Mouse (Mus musculus) heart, postnatal 0 days (tissue): ENCODE measurements around the gene Shc1. TPM values are rescaled to one million over a fixed set of nuclear protein-coding genes. Genes with fewer than 3 reads are reported as not detected.

Source experiments
- ATAC-seq: fragments of 200-750 bp; cut with Nextera tagmentation; 2 replicates; pipeline ENCODE4 v1.8.0; 2017; ENCODE audit warnings: low read depth, moderate number of reproducible peaks, moderate library complexity; ENCODE audit not compliant: insufficient read depth
- DNase-seq: peaks from one replicate; pipeline ENCODE4 v3.0.0-alpha.2; 2016; ENCODE audit warnings: low spot score
- H3K27ac ChIP-seq: fragments of 300-500 bp; sonication (generic); 2 replicates; pipeline ENCODE4 v1.5.1; 2014; ENCODE audit warnings: low read depth, mild to moderate bottlenecking
- H3K27me3 ChIP-seq: fragments of 300-500 bp; sonication (generic); 2 replicates; pipeline ENCODE4 v1.6.1; 2014; ENCODE audit warnings: low read length, mixed read lengths; ENCODE audit not compliant: control insufficient read depth, insufficient read depth
- H3K36me3 ChIP-seq: fragments of 300-500 bp; sonication (generic); replicated peaks from 2 replicates; pipeline ENCODE4 v1.6.1; 2014; ENCODE audit warnings: low read length, mixed read lengths; ENCODE audit not compliant: control insufficient read depth, insufficient read depth
- H3K4me1 ChIP-seq: fragments of 300-500 bp; sonication (generic); 2 replicates; pipeline ENCODE4 v1.6.1; 2014; ENCODE audit warnings: antibody characterized with exemption; ENCODE audit not compliant: control insufficient read depth, insufficient read depth
- H3K4me2 ChIP-seq: fragments of 300-500 bp; sonication (generic); 2 replicates; pipeline ENCODE4 v1.6.1; 2014; ENCODE audit warnings: low read depth, mild to moderate bottlenecking, low read length, moderate library complexity
- H3K4me3 ChIP-seq: fragments of 300-500 bp; sonication (generic); 2 replicates; pipeline ENCODE4 v1.5.1; 2014; ENCODE audit warnings: low read depth, low read length
- H3K9ac ChIP-seq: fragments of 300-500 bp; sonication (generic); replicated peaks from 2 replicates; pipeline ENCODE4 v1.6.1; 2014; ENCODE audit warnings: low read depth, low read length, mixed read lengths
- H3K9me3 ChIP-seq: fragments of 300-500 bp; sonication (generic); replicated peaks from 2 replicates; pipeline ENCODE4 v1.6.1; 2016; ENCODE audit warnings: low read length; ENCODE audit not compliant: control insufficient read depth
- CTCF ChIP-seq: IDR thresholded peaks from 2 replicates; pipeline ENCODE4 v1.5.1; 2016; ENCODE audit warnings: antibody characterized with exemption, control low read depth, low read depth
- EP300 ChIP-seq: IDR thresholded peaks from 2 replicates; pipeline ENCODE4 v1.6.1; 2016; ENCODE audit warnings: antibody characterized with exemption, low read depth
- WGBS: fragments of 180-500 bp; shearing (Covaris S2); extraction: QIAGEN DNeasy Blood & Tissue Kit; methylation state at CpG from one replicate; pipeline ENCODE4 v1.1.7; 2014; 5-methylcytosine and 5-hydroxymethylcytosine counted together
- polyA plus RNA-seq: library from polyadenylated mRNA; unstranded; fragments of >200 nt; fragmentation: Nextera tagmentation; extraction: Ambion mirVana; gene quantifications from 2 replicates; pipeline ENCODE4 v1.2.1, GENCODE M21; 2015
- total RNA-seq: library from RNA; depleted of rRNA; stranded (reverse); fragments of >200 nt; gene quantifications from 2 replicates; pipeline ENCODE4 v1.2.3, GENCODE M21; 2014; ENCODE audit warnings: low replicate concordance; rRNA removed

Shc1 gene
- total RNA-seq (82.1 and 125 TPM in 2 replicates), polyA plus RNA-seq (35.0 and 35.8 TPM in 2 replicates)

DNA sequence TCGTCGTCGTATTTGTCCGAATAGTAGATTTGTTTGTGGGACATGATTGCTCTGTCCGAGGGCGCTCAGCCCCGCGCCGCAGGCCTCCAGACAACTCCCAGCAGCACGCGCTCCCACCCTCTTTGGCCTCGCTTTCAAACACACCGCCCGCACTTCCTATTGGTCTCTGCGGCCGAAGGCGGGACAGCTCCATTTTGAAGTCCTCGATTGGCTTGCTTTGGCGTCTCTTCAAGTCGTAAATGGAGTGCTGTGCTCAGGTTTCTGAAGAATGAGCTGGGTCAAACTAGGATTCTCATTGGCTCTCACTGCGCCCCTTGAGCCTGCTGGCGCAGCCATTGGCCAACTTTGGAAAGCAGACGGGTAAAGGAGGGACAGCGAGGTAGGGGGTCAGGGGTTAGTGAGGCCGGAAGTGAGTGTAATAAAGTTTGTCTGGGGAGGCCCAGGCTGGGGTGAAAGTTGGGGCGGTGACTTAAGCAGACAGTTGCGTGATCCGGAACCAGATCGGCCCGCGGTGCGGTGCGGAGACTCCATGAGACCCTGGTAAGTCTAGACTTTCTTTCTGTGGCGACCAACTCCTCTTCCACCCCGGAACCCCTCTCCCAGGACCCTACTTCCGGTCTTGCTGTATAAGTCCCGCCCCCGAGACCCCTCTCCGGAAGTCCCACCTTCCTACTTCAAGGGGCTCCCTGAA lies at the start of gene Shc1, which contains the start of gene Cks1b:
Shc1 (plus strand) TSS at position 274 of the 691 bp plus-strand sequence.
Cks1b (minus strand) TSS at position 214 of the 691 bp plus-strand sequence.
- Histone ChIP-seq H3K4me3 (peak within 1 kb of the TSS; percentile 80), H3K4me2 (peak within 1 kb of the TSS; percentile 85), H3K27me3 (no peaks in the 10 kb centered on the region), H3K27ac (peak within 1 kb of the TSS; percentile 98), H3K9ac (peak within 1 kb of the TSS; percentile 75), H3K4me1 (peaks cover 12% of the 10 kb centered on the region; the same call in 1 of the 2 replicates), H3K36me3 (peaks cover 25% of the 10 kb centered on the region), H3K9me3 (no peaks in the 10 kb centered on the region)
- under 1% methylated on average over 39 of the region's 39 CpGs for WGBS
- TF ChIP-seq CTCF (no peak), EP300 (0 out of 2 replicates have a peak, but pooled peaks have one; percentile 26)
- peak; percentile 100 for DNase-seq
- ATAC-seq, result peak; percentile 92

DNA sequence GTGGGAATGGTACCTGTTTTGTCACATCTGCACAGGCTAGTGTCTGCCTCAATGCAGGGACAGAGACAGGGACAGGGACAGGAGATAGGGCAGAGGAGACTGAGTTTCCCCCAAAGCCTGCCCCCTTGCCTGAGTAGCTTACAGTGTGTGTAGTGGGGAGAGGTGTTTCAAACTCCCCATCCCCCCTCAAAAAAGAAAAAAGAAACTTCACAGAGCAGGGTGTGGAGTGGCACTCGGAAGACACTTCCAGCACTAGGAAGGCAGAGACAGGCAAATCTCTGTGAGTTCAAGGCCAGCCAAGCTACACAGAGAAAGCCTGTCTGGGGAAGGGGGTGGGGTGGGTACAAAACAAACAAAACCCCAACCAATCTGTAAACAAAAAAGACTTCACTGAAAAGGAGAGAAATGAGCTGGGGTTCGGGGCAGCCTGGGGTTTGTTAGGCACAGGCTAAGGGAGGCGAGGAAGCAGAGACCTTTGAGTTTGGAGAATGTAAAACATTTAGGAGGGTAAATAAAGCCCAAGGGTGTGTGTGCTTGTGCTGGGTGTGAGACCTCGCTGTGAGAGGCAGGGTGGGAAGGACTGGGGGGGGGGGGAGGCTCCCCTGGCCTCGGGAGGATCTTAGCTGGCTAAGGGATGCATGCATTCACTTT lies 44.5 kb upstream of the Shc1 start:
- ATAC-seq (no peak), DNase-seq (no peak)
- Histone ChIP-seq H3K36me3 (no peaks in the 10 kb centered on the region), H3K4me3 (no peak overlapping the region), H3K27ac (no peak overlapping the region), H3K9ac (no peak overlapping the region), H3K4me2 (no peak overlapping the region), H3K27me3 (no peaks in the 10 kb centered on the region), H3K4me1 (peaks cover 6% of the 10 kb centered on the region; the same call in 1 of the 2 replicates), H3K9me3 (no peaks in the 10 kb centered on the region)
- WGBS, result 57% methylated on average over 5 of the region's 5 CpGs
- TF ChIP-seq EP300 (no peak), CTCF (no peak)

DNA sequence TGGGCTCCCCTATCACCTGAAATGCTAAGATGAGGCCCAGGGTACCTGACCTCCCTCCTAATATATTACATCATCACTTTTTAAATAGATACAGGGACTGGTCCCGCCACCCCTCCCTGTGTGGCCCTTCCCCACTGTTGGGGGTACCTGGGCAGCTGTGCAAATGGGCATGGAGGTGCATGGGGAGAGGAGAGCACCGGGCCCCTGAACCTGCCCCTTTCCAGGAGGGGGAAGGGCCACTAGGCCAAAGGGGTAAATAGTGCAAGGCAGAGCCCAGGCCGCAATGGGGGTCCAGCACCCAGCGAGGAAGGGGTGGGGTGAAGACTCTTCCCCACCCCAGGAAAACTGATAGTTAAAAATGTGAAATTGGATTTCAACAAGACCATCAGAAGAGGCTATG lies 40.4 kb upstream of the Shc1 start:
- WGBS, result 70% methylated on average over 4 of the region's 4 CpGs
- no peak for DNase-seq
- TF ChIP-seq CTCF (no peak), EP300 (no peak)
- peaks cover 6% of the 10 kb centered on the region; the same call in 1 of the 2 replicates for H3K4me1 ChIP-seq
- ATAC-seq, result 0 out of 2 replicates have a peak, but pooled peaks have one; percentile 7
- H3K27ac ChIP-seq, result no peak overlapping the region
- H3K9ac ChIP-seq, result peak overlapping the region; percentile 42; the same call in 1 of the 2 replicates
- H3K4me2 ChIP-seq, result peak overlapping the region; percentile 70
- H3K9me3 ChIP-seq, result no peaks in the 10 kb centered on the region
- no peaks in the 10 kb centered on the region for H3K27me3 ChIP-seq
- peaks cover 11% of the 10 kb centered on the region for H3K36me3 ChIP-seq
- H3K4me3 ChIP-seq, result peak overlapping the region; percentile 48

DNA sequence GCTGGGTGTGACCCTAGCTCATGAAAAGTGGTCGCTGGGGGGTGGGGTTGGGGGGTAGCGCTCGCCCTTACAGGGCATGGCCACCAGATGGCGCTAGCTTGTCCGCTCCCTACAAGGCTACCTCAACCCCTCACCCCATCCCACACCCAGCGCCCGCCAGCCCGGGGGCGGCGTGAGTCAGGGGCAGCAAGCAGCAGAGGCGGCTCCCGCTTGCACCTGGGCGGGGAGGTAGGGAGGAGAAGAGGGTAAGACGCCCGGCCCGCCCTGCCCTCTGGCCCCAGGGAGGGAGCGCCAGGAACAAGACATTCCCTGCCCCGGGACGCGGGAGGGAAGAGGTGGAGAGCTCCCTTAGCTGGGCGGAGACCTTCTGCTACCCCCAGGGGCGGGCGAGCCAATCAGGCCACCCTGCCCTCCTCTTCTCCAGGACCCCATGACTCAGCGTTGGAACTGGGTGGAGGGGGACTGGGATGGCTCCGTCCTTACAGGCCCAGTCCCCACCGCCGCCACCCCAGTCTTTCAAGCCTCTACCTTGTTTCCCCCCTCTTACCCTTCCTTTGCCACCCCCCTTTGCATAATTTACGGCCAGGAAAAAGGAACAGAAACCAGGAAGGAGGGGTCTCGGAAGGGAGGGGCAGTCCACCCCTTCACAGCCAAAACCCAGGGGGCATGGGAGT lies 39.7 kb upstream of the Shc1 start:
- no peaks in the 10 kb centered on the region for H3K27me3 ChIP-seq
- H3K4me3 ChIP-seq, result peak overlapping the region; percentile 48
- peaks cover 6% of the 10 kb centered on the region; the same call in 1 of the 2 replicates for H3K4me1 ChIP-seq
- peak; percentile 92 for ATAC-seq
- TF ChIP-seq EP300 (no peak), CTCF (peak; percentile 87)
- H3K27ac ChIP-seq, result no peak overlapping the region
- DNase-seq, result peak; percentile 73
- peaks cover 11% of the 10 kb centered on the region for H3K36me3 ChIP-seq
- peak overlapping the region; percentile 70 for H3K4me2 ChIP-seq
- H3K9ac ChIP-seq, result peak overlapping the region; percentile 42
- 7% methylated on average over 24 of the region's 29 CpGs for WGBS
- H3K9me3 ChIP-seq, result no peaks in the 10 kb centered on the region

DNA sequence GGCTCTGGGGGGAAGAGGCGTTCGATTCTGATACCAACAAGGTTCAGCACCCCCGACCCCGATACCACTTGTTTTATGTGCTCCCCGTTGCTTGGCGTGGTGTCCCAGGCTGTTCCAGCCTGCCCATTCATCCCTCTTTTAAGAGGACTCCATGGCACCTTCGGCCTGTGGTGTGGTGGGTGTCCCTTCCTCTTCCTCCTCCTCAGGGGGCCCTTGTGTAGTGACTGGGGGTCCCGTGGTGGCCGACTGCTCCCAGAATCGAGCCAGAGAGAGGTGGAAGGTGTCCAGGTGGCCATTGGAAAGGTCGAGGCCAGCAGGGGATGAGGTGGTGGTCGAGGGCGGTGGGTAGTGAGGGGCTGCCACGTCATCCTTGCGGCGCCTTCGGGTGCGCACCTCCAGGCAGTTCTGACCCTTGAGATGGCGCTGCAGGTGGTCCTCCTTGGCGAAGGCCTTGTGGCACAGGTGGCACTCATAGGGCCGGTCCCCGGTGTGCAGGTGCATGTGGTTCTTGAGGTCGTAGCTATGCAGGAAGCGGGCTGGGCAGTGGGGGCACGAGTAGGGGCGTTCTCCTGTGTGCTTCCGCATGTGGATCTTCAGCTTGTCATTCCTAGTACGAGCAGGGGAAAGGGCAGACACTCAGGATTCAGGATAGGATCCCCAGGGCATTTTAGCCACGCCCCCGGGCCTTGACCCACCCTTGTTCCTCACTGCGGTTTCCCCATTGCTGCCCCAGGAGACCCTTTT lies 38.7 kb upstream of the Shc1 start:
- Histone ChIP-seq H3K27me3 (no peaks in the 10 kb centered on the region), H3K9me3 (no peaks in the 10 kb centered on the region), H3K4me2 (no peak overlapping the region), H3K4me3 (no peak overlapping the region), H3K9ac (no peak overlapping the region), H3K27ac (no peak overlapping the region), H3K36me3 (peaks cover 11% of the 10 kb centered on the region), H3K4me1 (peaks cover 6% of the 10 kb centered on the region; the same call in 1 of the 2 replicates)
- DNase-seq (no peak), ATAC-seq (no peak)
- TF ChIP-seq EP300, result no peak
- no peak for TF ChIP-seq CTCF
- WGBS, result 88% methylated on average over 31 of the region's 31 CpGs
